Mouse (Mus musculus) stomach, embryonic 14.5 days (tissue): ENCODE results near the gene Ppp1r13b. TPM values are rescaled to one million over a fixed set of nuclear protein-coding genes. Genes with fewer than 3 reads are reported as not detected.
A peak's percentile ranks its signal among the peaks of the same experiment; 100 is the strongest.

Experiments
- ATAC-seq: fragments of 200-750 bp; cut with Nextera tagmentation; 2 replicates; pipeline ENCODE4 v1.8.0; 2017; ENCODE audit warnings: low read depth, moderate TSS enrichment; ENCODE audit not compliant: insufficient number of reproducible peaks, insufficient read depth, low FRiP score
- H3K27ac ChIP-seq: fragments of 300-500 bp; sonication (generic); 2 replicates; pipeline ENCODE4 v1.5.1; 2014; ENCODE audit warnings: mild to moderate bottlenecking, low read length, moderate library complexity, mixed read lengths
- H3K27me3 ChIP-seq: fragments of 300-500 bp; sonication (generic); 2 replicates; pipeline ENCODE4 v1.6.1; 2014; ENCODE audit warnings: low read length, control low read depth, mixed read lengths; ENCODE audit not compliant: control insufficient read depth, insufficient read depth
- H3K36me3 ChIP-seq: fragments of 300-500 bp; sonication (generic); 2 replicates; pipeline ENCODE4 v1.6.1; 2014; ENCODE audit warnings: mild to moderate bottlenecking, control low read depth, low read length, moderate library complexity, mixed read lengths; ENCODE audit not compliant: control insufficient read depth, insufficient read depth
- H3K4me1 ChIP-seq: fragments of 300-500 bp; sonication (generic); 2 replicates; pipeline ENCODE4 v1.6.1; 2014; ENCODE audit warnings: low read length, control low read depth, mixed read lengths; ENCODE audit not compliant: control insufficient read depth, insufficient read depth
- H3K4me2 ChIP-seq: fragments of 300-500 bp; sonication (generic); replicated peaks from 2 replicates; pipeline ENCODE4 v1.6.1; 2014; ENCODE audit warnings: low read depth, low read length, control low read depth
- H3K4me3 ChIP-seq: fragments of 300-500 bp; sonication (generic); 2 replicates; pipeline ENCODE4 v1.5.1; 2014; ENCODE audit warnings: low read depth, low read length, control low read depth
- H3K9ac ChIP-seq: fragments of 300-500 bp; sonication (generic); replicated peaks from 2 replicates; pipeline ENCODE4 v1.6.1; 2014; ENCODE audit warnings: low read depth, mild to moderate bottlenecking, control low read depth, low read length, moderate library complexity, mixed read lengths
- H3K9me3 ChIP-seq: fragments of 300-500 bp; sonication (generic); 2 replicates; pipeline ENCODE4 v1.6.1; 2016; ENCODE audit warnings: low read depth, low read length, control low read depth; ENCODE audit not compliant: control insufficient read depth
- WGBS: fragments of 180-500 bp; shearing (Covaris S2); extraction: QIAGEN DNeasy Blood & Tissue Kit; methylation state at CpG from one replicate; pipeline ENCODE4 v1.1.7; 2014; 5-methylcytosine and 5-hydroxymethylcytosine counted together
- polyA plus RNA-seq: library from polyadenylated mRNA; unstranded; fragments of >200 nt; fragmentation: Nextera tagmentation; extraction: Ambion mirVana; gene quantifications from 2 replicates; pipeline ENCODE4 v1.2.1, GENCODE M21; 2014

Ppp1r13b gene
- polyA plus RNA-seq, 1 experiment from 2014 or later = 20.9 TPM

DNA sequence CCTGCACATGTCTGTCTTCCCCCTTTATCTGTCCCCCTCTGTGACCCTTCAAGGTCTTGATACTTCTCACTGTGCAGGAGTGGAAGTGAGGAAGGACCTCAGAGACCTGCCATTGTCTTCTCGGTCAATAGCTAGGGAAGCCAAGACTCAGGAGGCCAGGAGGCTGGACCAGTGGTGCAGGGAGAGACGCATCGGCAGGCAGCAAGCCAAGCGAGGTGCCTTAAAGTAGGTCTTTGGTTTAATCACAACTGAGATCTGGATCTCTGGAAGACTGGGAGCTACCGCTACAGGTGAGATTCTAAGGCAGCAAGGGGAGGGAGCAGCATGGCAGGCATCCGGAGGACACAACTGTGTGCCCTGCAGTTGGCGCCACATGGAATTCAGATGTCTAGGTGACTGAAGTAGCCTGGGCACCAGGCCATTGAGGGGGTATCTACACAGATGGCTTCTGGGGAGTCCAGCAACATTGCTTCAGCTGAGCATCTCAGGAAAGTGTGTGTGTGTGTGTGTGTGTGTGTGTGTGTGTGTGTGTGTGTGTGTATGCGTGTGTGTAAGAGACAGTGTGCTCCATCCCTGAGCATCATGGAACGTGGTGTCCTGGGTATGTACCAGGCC, 23.6 kb upstream of the Ppp1r13b start:
- no peaks in the 10 kb centered on the region for H3K9me3 ChIP-seq
- 90% methylated on average over 9 of the region's 9 CpGs for WGBS
- no peak overlapping the region; the same call in 1 of the 2 replicates for H3K27ac ChIP-seq
- no peaks in the 10 kb centered on the region for H3K36me3 ChIP-seq
- ATAC-seq = no peak
- H3K27me3 ChIP-seq = no peaks in the 10 kb centered on the region
- H3K4me3 ChIP-seq = no peak overlapping the region
- peaks cover 24% of the 10 kb centered on the region for H3K4me1 ChIP-seq
- H3K4me2 ChIP-seq = no peak overlapping the region
- no peak overlapping the region for H3K9ac ChIP-seq

DNA sequence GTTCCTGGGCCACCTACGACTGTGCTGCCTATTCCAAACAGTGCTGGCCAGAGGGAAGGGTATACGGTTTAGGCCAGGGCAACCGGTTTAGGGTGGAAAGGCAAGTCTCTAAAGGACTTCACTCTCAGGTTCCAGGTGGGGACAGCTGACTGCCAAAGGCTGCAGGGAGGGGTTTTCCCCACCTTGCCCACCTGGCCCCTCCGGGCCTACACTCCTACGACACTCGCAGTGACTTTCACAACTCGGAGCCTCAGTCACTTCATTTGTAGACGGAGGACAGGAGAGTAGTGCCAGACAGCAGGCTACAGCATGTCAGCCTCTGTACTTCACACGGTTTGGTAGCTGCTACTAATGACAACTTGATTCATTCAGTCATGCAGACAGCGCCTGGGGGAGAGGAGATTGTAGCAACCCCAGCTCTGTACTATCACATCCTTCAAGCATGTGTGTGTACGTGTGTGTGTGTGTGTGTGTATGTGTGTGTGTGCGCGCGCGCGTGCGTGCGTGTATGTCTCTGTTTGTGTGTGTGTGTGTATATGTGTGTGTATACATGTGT, 20.6 kb upstream of the Ppp1r13b start:
- H3K27me3 ChIP-seq = no peaks in the 10 kb centered on the region
- no peak overlapping the region for H3K4me3 ChIP-seq
- peaks cover 13% of the 10 kb centered on the region; the same call in 1 of the 2 replicates for H3K4me1 ChIP-seq
- no peak for ATAC-seq
- H3K36me3 ChIP-seq = no peaks in the 10 kb centered on the region
- 72% methylated on average over 18 of the region's 18 CpGs for WGBS
- no peak overlapping the region; the same call in 1 of the 2 replicates for H3K27ac ChIP-seq
- H3K9me3 ChIP-seq = no peaks in the 10 kb centered on the region
- no peak overlapping the region for H3K9ac ChIP-seq
- no peak overlapping the region for H3K4me2 ChIP-seq

DNA sequence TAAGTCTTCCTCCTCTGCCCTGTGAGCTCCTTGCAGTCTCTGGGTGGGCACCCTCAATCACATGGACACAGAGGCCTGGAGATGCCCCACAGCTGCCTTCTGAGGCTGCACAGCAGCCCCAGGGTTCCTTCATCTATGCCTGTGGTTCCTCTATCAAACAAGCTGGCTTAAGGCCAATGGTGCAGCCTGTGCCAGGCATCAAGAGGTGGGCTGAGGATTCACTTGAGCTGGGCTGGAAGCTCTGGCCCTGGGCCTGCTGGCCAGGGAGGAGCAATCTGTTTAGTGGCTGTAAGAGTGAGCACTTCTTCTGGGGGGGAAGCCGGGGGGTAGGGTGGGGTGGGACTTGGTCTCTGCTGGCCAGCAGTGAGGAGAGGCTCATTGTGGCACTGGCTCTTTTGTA, 19.4 kb upstream of the Ppp1r13b start:
- Histone ChIP-seq H3K9me3 (no peaks in the 10 kb centered on the region), H3K27me3 (no peaks in the 10 kb centered on the region), H3K4me2 (no peak overlapping the region), H3K36me3 (no peaks in the 10 kb centered on the region), H3K9ac (no peak overlapping the region), H3K4me3 (no peak overlapping the region), H3K4me1 (0 out of 2 replicates have a peak, but pooled peaks cover 4% of the 10 kb centered on the region), H3K27ac (no peak overlapping the region; the same call in 1 of the 2 replicates)
- ATAC-seq = peak; percentile 53; the same call in 1 of the 2 replicates
- 64% methylated on average over 1 of the region's 1 CpGs for WGBS

DNA sequence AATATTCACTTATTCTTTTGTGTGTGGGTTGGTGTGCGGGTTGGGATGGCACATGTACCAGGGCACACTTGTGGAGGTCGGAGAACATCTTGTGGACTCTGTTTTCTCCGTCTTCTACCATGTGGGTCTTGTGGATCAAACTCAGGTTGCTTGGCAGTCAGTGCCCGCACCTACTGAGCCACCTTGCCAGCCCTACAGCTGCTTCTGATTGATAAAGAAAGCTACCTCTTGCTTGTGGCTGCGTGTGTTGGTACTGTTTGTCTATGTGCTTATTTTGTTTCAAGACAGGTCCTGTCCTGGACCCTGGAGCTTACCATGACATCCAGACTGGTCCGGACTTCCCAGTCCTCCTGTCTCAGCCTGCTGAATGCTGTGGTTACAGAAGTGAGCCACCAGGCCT, 15.2 kb upstream of the Ppp1r13b start:
- Histone ChIP-seq H3K4me2 (no peak overlapping the region), H3K9ac (no peak overlapping the region), H3K36me3 (no peaks in the 10 kb centered on the region), H3K4me3 (no peak overlapping the region), H3K27ac (no peak overlapping the region), H3K4me1 (0 out of 2 replicates have a peak, but pooled peaks cover 4% of the 10 kb centered on the region), H3K9me3 (no peaks in the 10 kb centered on the region), H3K27me3 (no peaks in the 10 kb centered on the region)
- no peak for ATAC-seq
- WGBS = 87% methylated on average over 6 of the region's 6 CpGs

DNA sequence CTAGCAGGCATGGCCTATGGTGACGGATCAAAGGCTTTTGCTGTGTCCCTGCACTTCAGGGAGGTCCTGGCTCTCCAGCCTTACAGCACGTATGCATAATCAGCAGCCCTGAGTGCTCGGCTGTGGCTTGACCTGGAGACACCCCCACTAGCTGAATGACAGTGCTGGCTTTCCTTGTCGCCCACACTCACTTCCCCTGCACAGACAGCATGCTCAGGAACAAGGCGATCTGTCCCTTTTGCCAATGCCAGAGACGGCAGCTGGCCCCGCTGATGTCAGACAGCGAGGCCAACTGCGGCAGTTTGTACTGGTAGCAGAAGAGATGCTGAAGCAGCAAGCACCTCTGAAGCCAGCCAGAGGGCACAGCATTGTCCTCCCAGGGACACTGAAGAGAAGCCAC, 12.1 kb upstream of the Ppp1r13b start:
- WGBS = 50% methylated on average over 9 of the region's 9 CpGs
- Histone ChIP-seq H3K4me1 (peaks cover 9% of the 10 kb centered on the region; the same call in 1 of the 2 replicates), H3K4me2 (no peak overlapping the region), H3K27ac (no peak overlapping the region), H3K4me3 (no peak overlapping the region), H3K9me3 (no peaks in the 10 kb centered on the region), H3K36me3 (no peaks in the 10 kb centered on the region), H3K27me3 (no peaks in the 10 kb centered on the region), H3K9ac (no peak overlapping the region)
- no peak for ATAC-seq

DNA sequence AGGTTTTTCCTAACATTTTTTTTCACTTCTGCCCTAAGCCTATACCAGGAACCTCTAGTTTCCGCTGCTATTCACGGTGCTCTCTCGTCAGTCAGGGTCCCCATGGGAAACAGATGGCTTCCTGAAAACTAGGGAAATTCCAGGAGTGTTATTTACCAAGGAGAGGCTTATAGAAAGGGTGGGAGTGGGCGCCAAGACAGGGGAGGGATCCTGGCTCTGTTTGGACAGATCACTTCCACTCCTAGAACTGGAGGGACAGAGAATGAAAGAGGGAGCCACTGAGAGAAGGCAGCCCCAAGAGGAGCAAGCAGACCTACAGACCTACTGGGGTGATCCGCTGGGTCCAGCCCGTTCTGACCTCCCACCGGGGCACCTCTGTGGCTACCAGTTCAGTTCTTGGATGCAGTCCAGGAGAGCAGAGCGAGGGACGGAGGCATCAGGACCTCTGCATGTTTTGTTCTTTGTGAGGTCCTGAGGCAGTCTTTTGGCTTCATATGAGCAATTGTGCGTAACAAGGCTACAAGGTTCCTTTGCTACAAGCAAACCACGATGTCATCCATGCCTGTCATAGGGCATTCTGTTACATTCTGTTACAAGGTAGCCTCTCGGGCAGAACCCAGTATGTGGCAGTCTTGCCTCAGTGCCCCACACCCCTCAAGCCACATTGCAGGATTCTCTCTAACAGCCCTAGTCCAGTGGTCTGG, 8.8 kb upstream of the Ppp1r13b start:
- peaks cover 9% of the 10 kb centered on the region; the same call in 1 of the 2 replicates for H3K4me1 ChIP-seq
- H3K4me2 ChIP-seq = no peak overlapping the region
- no peaks in the 10 kb centered on the region for H3K36me3 ChIP-seq
- H3K4me3 ChIP-seq = no peak overlapping the region
- no peak for ATAC-seq
- H3K9ac ChIP-seq = no peak overlapping the region
- peak overlapping the region; percentile 11; the same call in 1 of the 2 replicates for H3K27ac ChIP-seq
- no peaks in the 10 kb centered on the region for H3K9me3 ChIP-seq
- no peaks in the 10 kb centered on the region for H3K27me3 ChIP-seq
- 43% methylated on average over 12 of the region's 12 CpGs for WGBS

DNA sequence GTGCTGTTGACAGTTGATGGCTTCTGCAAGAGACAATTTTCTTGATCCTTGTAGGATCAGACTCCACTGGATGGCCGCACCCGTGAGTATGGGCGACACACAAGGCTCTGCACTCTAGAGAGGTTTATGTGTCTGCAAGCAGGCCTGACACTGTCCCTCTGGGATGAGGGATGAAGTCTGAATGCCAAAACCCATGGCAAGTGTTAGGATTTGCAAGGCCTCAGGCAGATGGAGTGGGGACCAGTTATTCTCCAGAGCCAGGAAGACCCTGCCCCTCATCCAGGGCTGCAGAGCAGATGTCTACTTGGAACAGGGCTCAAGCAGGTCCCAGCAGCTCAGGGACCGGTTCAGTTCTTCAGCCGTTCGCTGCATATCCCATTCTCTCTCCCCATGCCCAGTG, 7.9 kb upstream of the Ppp1r13b start:
- H3K4me1 ChIP-seq = peaks cover 9% of the 10 kb centered on the region; the same call in 1 of the 2 replicates
- H3K4me2 ChIP-seq = no peak overlapping the region
- no peak for ATAC-seq
- no peaks in the 10 kb centered on the region for H3K36me3 ChIP-seq
- H3K9me3 ChIP-seq = no peaks in the 10 kb centered on the region
- H3K27me3 ChIP-seq = no peaks in the 10 kb centered on the region
- H3K4me3 ChIP-seq = no peak overlapping the region
- no peak overlapping the region for H3K9ac ChIP-seq
- 81% methylated on average over 6 of the region's 6 CpGs for WGBS
- H3K27ac ChIP-seq = no peak overlapping the region; the same call in 1 of the 2 replicates

DNA sequence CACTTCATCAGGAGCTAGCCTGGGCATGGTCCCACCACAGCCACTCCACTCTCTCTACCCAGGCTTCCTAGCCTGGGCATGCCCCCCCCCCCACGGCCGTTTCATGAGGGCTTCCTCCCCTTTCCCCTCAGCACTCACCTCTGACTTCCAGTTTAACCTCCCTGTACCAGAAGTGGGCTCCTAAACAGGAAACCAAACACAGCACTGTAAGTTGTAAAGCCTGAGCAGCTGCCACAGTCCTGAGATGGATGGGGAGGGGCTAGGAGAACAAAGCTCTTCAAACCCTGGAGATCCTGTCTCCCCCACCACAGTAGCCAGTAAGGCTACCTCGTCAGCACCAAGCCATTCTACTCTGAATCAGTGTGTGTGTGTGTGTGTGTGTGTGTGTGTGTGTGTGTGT, 6.1 kb upstream of the Ppp1r13b start:
- Histone ChIP-seq H3K27me3 (no peaks in the 10 kb centered on the region), H3K9me3 (no peaks in the 10 kb centered on the region), H3K4me3 (no peak overlapping the region), H3K36me3 (no peaks in the 10 kb centered on the region), H3K4me2 (no peak overlapping the region), H3K27ac (no peak overlapping the region), H3K4me1 (peaks cover 11% of the 10 kb centered on the region; the same call in 1 of the 2 replicates), H3K9ac (no peak overlapping the region)
- ATAC-seq = no peak
- 29% methylated on average over 3 of the region's 3 CpGs for WGBS
